Mouse (Mus musculus) lung, postnatal 0 days (tissue): Measurements from ENCODE around the gene Suv39h2. TPM values are rescaled to one million over a fixed set of nuclear protein-coding genes. Genes with fewer than 3 reads are reported as not detected.

Experiments used
- ATAC-seq: fragments of 200-750 bp; cut with Nextera tagmentation; 2 replicates; pipeline ENCODE4 v1.8.0; 2017; ENCODE audit warnings: moderate library complexity
- DNase-seq: peaks from one replicate; pipeline ENCODE4 v3.0.0-alpha.2; 2016; ENCODE audit warnings: low spot score
- H3K27ac ChIP-seq: fragments of 300-500 bp; sonication (generic); 2 replicates; pipeline ENCODE4 v1.5.1; 2014; ENCODE audit warnings: antibody characterized with exemption, mild to moderate bottlenecking, low read length, mixed read lengths
- H3K27me3 ChIP-seq: fragments of 300-500 bp; sonication (generic); replicated peaks from 2 replicates; pipeline ENCODE4 v1.6.1; 2014; ENCODE audit warnings: low read length, mixed read lengths; ENCODE audit not compliant: insufficient read depth
- H3K36me3 ChIP-seq: fragments of 300-500 bp; sonication (generic); 2 replicates; pipeline ENCODE4 v1.6.1; 2014; ENCODE audit warnings: low read length, mixed read lengths; ENCODE audit not compliant: insufficient read depth
- H3K4me1 ChIP-seq: fragments of 300-500 bp; sonication (generic); 2 replicates; pipeline ENCODE4 v1.6.1; 2014; ENCODE audit warnings: antibody characterized with exemption, low read depth, low read length, mixed read lengths; ENCODE audit not compliant: insufficient read depth
- H3K4me2 ChIP-seq: fragments of 300-500 bp; sonication (generic); replicated peaks from 2 replicates; pipeline ENCODE4 v1.6.1; 2014; ENCODE audit warnings: low read depth, mild to moderate bottlenecking, low read length, moderate library complexity, mixed read lengths
- H3K4me3 ChIP-seq: fragments of 300-500 bp; sonication (generic); 2 replicates; pipeline ENCODE4 v1.5.1; 2014; ENCODE audit warnings: low read depth, low read length
- H3K9ac ChIP-seq: fragments of 300-500 bp; sonication (generic); replicated peaks from 2 replicates; pipeline ENCODE4 v1.6.1; 2014; ENCODE audit warnings: low read depth, mild to moderate bottlenecking
- H3K9me3 ChIP-seq: fragments of 300-500 bp; sonication (generic); 2 replicates; pipeline ENCODE4 v1.6.1; 2016; ENCODE audit warnings: low read length, mixed read lengths
- CTCF ChIP-seq: IDR thresholded peaks from 2 replicates; pipeline ENCODE4 v1.5.1; 2016; ENCODE audit warnings: antibody characterized with exemption, mild to moderate bottlenecking
- EP300 ChIP-seq: IDR thresholded peaks from 2 replicates; pipeline ENCODE4 v1.6.1; 2016; ENCODE audit warnings: antibody characterized with exemption, mild to moderate bottlenecking, control low read depth
- WGBS: fragments of 180-500 bp; shearing (Covaris S2); extraction: QIAGEN DNeasy Blood & Tissue Kit; methylation state at CpG from one replicate; pipeline ENCODE4 v1.1.7; 2014; 5-methylcytosine and 5-hydroxymethylcytosine counted together
- polyA plus RNA-seq: library from polyadenylated mRNA; unstranded; fragments of >200 nt; fragmentation: Nextera tagmentation; extraction: Ambion mirVana; gene quantifications from 2 replicates; pipeline ENCODE4 v1.2.1, GENCODE M21; 2015

The Suv39h2 gene
- polyA plus RNA-seq: 1.3 and 1.6 TPM in 2 replicates

- no peaks in the 10 kb centered on the region for H3K27me3 ChIP-seq
- H3K4me3 ChIP-seq: peak within 1 kb of the TSS; percentile 88
- peak within 1 kb of the TSS; percentile 59 for H3K9ac ChIP-seq
- under 1% methylated on average over 41 of the region's 42 CpGs for WGBS
- DNase-seq: peak; percentile 99
- peak within 1 kb of the TSS; percentile 99 for H3K4me2 ChIP-seq
- H3K9me3 ChIP-seq: no peaks in the 10 kb centered on the region
- H3K27ac ChIP-seq: peak within 1 kb of the TSS; percentile 81
- TF ChIP-seq CTCF (no peak), EP300 (no peak)
- peak; percentile 99 for ATAC-seq
- H3K4me1 ChIP-seq: peaks cover 6% of the 10 kb centered on the region; the same call in 1 of the 2 replicates
- no peaks in the 10 kb centered on the region for H3K36me3 ChIP-seq
These were observed at the start of gene Suv39h2 for GRCm38 (mm10) chr2:3474861-3475283. TSS of gene Suv39h2 (minus strand) at chr2:3475031.

GRCm38 (mm10) chr2:3522558-3522957 lies 47.7 kb upstream of the Suv39h2 start:
- TF ChIP-seq CTCF (no peak), EP300 (no peak)

GRCm38 (mm10) chr2:3512552-3513454 lies 38.0 kb upstream of the Suv39h2 start, which contains the start of the genes Gm45902, Hspa14 and Cdnf:
TSS of gene Gm45902 (minus strand) at chr2:3512790.
TSS of gene Hspa14 (minus strand) at chr2:3512814.
TSS of gene Cdnf (plus strand) at chr2:3513030.
- ATAC-seq: peak; percentile 99

More at GRCm38 (mm10) chr2:3522558-3522957, 47.7 kb upstream of the Suv39h2 start:
- H3K4me3 ChIP-seq: no peak overlapping the region
- H3K4me2 ChIP-seq: no peak overlapping the region
- no peaks in the 10 kb centered on the region for H3K27me3 ChIP-seq
- no peaks in the 10 kb centered on the region for H3K36me3 ChIP-seq
- no peaks in the 10 kb centered on the region for H3K4me1 ChIP-seq
- H3K9me3 ChIP-seq: no peaks in the 10 kb centered on the region
- ATAC-seq (no peak), DNase-seq (no peak)
- H3K9ac ChIP-seq: no peak overlapping the region
- WGBS: 68% methylated on average over 4 of the region's 4 CpGs
- H3K27ac ChIP-seq: no peak overlapping the region

GRCm38 (mm10) chr2:3512076-3512475 lies 37.2 kb upstream of the Suv39h2 start:
- no peak for TF ChIP-seq EP300
- TF ChIP-seq CTCF: no peak
- Histone ChIP-seq H3K9ac (peak overlapping the region; percentile 75), H3K4me1 (peaks cover 12% of the 10 kb centered on the region; the same call in 1 of the 2 replicates), H3K36me3 (peaks cover 8% of the 10 kb centered on the region; the same call in 1 of the 2 replicates), H3K9me3 (no peaks in the 10 kb centered on the region), H3K27ac (peak overlapping the region; percentile 81), H3K4me2 (peak overlapping the region; percentile 86), H3K27me3 (no peaks in the 10 kb centered on the region), H3K4me3 (peak overlapping the region; percentile 79)
- DNase-seq: peak; percentile 64
- ATAC-seq: no peak
- 0% methylated on average over 15 of the region's 15 CpGs for WGBS

More at GRCm38 (mm10) chr2:3512552-3513454, 38.0 kb upstream of the Suv39h2 start, which contains the start of the genes Gm45902, Hspa14 and Cdnf:
- H3K4me2 ChIP-seq: peak within 1 kb of the TSS; percentile 86
- TF ChIP-seq CTCF: no peak
- peak; percentile 99 for DNase-seq
- peaks cover 12% of the 10 kb centered on the region; the same call in 1 of the 2 replicates for H3K4me1 ChIP-seq
- H3K27me3 ChIP-seq: no peaks in the 10 kb centered on the region
- H3K36me3 ChIP-seq: peaks cover 8% of the 10 kb centered on the region; the same call in 1 of the 2 replicates
- H3K9ac ChIP-seq: peak within 1 kb of the TSS; percentile 75
- 2% methylated on average over 60 of the region's 60 CpGs for WGBS
- peak within 1 kb of the TSS; percentile 79 for H3K4me3 ChIP-seq
- peak within 1 kb of the TSS; percentile 81 for H3K27ac ChIP-seq
- H3K9me3 ChIP-seq: no peaks in the 10 kb centered on the region

DNA sequence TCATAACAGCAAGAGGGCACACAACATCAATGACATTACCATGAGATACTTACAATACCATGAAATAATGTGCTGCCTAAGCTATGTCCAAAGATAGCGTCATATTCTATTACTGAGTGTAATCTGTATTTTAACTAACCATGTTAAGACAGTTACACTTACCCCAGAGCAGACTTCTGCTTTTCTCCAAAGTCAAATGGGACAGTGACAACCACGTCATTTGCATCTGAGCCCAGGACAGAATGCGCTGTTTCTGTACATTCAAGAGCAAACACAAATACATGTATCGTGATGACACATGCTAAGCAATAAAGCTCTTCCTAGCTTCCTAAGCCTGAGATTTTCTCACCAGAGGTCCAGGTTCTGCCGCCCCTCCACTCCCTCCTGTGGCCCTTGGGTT lies 26.1 kb upstream of the Suv39h2 start:
- H3K4me3 ChIP-seq: no peak overlapping the region

DNA sequence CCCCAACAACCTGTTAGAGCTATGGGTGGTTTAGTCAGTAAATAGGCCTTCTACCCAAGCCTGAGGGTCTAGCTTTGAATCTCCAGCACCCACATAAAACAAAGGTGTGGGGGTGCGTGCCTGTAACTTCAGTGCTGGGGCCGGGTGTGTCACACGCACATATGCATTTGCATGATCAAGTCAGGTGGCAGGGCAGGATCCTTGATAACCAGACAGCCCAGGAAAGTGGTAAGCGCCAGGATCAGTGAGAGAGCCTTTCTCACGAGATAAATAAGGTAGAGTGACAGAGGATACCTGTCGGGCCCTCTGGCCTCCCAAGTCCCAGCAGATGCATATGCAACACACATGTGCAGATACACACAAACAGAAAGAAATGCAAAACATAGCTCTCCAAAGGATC lies 24.7 kb upstream of the Suv39h2 start:
- no peak overlapping the region for H3K4me3 ChIP-seq
- no peak overlapping the region for H3K27ac ChIP-seq
- no peaks in the 10 kb centered on the region for H3K27me3 ChIP-seq
- H3K36me3 ChIP-seq: peaks cover 34% of the 10 kb centered on the region
- no peak overlapping the region for H3K4me2 ChIP-seq
- H3K9me3 ChIP-seq: no peaks in the 10 kb centered on the region
- 92% methylated on average over 6 of the region's 6 CpGs for WGBS
- H3K4me1 ChIP-seq: no peaks in the 10 kb centered on the region
- DNase-seq (no peak), ATAC-seq (no peak)
- TF ChIP-seq EP300 (no peak), CTCF (no peak)
- H3K9ac ChIP-seq: no peak overlapping the region

More for the DNA sequence above, 26.1 kb upstream of the Suv39h2 start:
- Histone ChIP-seq H3K4me1 (no peaks in the 10 kb centered on the region), H3K27ac (no peak overlapping the region), H3K9ac (no peak overlapping the region), H3K36me3 (peaks cover 30% of the 10 kb centered on the region), H3K4me2 (no peak overlapping the region), H3K27me3 (no peaks in the 10 kb centered on the region), H3K9me3 (no peaks in the 10 kb centered on the region)
- WGBS: 98% methylated on average over 5 of the region's 5 CpGs
- TF ChIP-seq CTCF (no peak), EP300 (no peak)
- ATAC-seq: no peak
- no peak for DNase-seq
